Mouse (Mus musculus) kidney, adult 2 months (tissue): ENCODE data around the gene Gm11213. TPM values are rescaled to one million over a fixed set of nuclear protein-coding genes. Genes with fewer than 3 reads are reported as not detected.

Source experiments
- DNase-seq: peaks from one replicate; pipeline ENCODE4 v3.0.0; 2021
- H3K27ac ChIP-seq: fragments of 200-500 bp; 2 replicates; pipeline ENCODE4 v1.5.1; 2012; ENCODE audit warnings: low read depth, low read length, control low read depth, inconsistent platforms; ENCODE audit not compliant: insufficient read depth
- H3K27me3 ChIP-seq: fragments of 200-500 bp; replicated peaks from 2 replicates; pipeline ENCODE4 v1.6.1; 2012; ENCODE audit warnings: mild to moderate bottlenecking, moderate library complexity, low read length, inconsistent platforms; ENCODE audit not compliant: control insufficient read depth, insufficient read depth
- H3K36me3 ChIP-seq: fragments of 200-500 bp; 2 replicates; pipeline ENCODE4 v1.6.1; 2012; ENCODE audit warnings: mild to moderate bottlenecking, moderate library complexity, low read length, inconsistent platforms; ENCODE audit not compliant: control insufficient read depth, insufficient read depth
- H3K4me1 ChIP-seq: fragments of 200-500 bp; 2 replicates; pipeline ENCODE4 v1.6.1; 2011; ENCODE audit warnings: low read length; ENCODE audit not compliant: control insufficient read depth, insufficient read depth
- H3K4me3 ChIP-seq: fragments of 200-500 bp; 2 replicates; pipeline ENCODE4 v1.5.1; 2011; ENCODE audit warnings: mild to moderate bottlenecking, low read depth, low read length, control low read depth; ENCODE audit not compliant: insufficient read depth
- CTCF ChIP-seq: fragments of 200-500 bp; conservative IDR thresholded peaks from 2 replicates; pipeline ENCODE4 v1.5.1; 2011; ENCODE audit warnings: low read depth, mild to moderate bottlenecking, control low read depth, low read length, moderate library complexity, mixed read lengths; ENCODE audit not compliant: insufficient read depth, insufficient read length
- POLR2A ChIP-seq: fragments of 200-500 bp; IDR thresholded peaks from one replicate; pipeline ENCODE4 v1.6.1; 2011; ENCODE audit warnings: low read depth, low read length, control low read depth
- WGBS: fragments of 180-500 bp; shearing (Covaris S2); methylation state at CpG from one replicate; pipeline ENCODE4 v1.1.7; 2018; 5-methylcytosine and 5-hydroxymethylcytosine counted together
- polyA plus RNA-seq: library from polyadenylated mRNA; depleted of rRNA; stranded (reverse); fragments of >200 nt; gene quantifications from 2 replicates; pipeline ENCODE4 v1.2.3, GENCODE M21; 2012; rRNA removed

Gene Gm11213
- polyA plus RNA-seq, 1 experiment, result not detected

GRCm38 (mm10) chr4:63547799-63548198 is 57.3 kb downstream of the Gm11213 start:
- DNase-seq, result peak; percentile 53
- peaks cover 16% of the 10 kb centered on the region; the same call in 1 of the 2 replicates for H3K36me3 ChIP-seq
- WGBS, result 18% methylated on average over 1 of the region's 1 CpGs
- no peak for TF ChIP-seq POLR2A
- no peak for TF ChIP-seq CTCF
- H3K27me3 ChIP-seq, result no peaks in the 10 kb centered on the region
- no peak overlapping the region for H3K27ac ChIP-seq
- peaks cover 13% of the 10 kb centered on the region; the same call in 1 of the 2 replicates for H3K4me1 ChIP-seq
- no peak overlapping the region for H3K4me3 ChIP-seq

Other genes with a start within 250 kb of the Gm11213 start
- 0.14 and 0.38 TPM in 2 replicates for gene Orm3, start 249.1 kb downstream of the Gm11213 start, polyA plus RNA-seq
- 0.16 TPM in 1 of 2 replicates, not detected in the other for gene Orm2, start 242.8 kb downstream of the Gm11213 start, polyA plus RNA-seq
- 2.2 and 5.8 TPM in 2 replicates for gene Akna, start 201.9 kb downstream of the Gm11213 start, polyA plus RNA-seq
- 20.3 and 22.7 TPM in 2 replicates for gene Whrn, start 109.3 kb downstream of the Gm11213 start, polyA plus RNA-seq
- gene Atp6v1g1, start 60.5 kb downstream of the Gm11213 start, polyA plus RNA-seq, result 76.1 and 117 TPM in 2 replicates
- gene Tmem268, start 46.5 kb downstream of the Gm11213 start, polyA plus RNA-seq, result 9.1 and 10.1 TPM in 2 replicates
- not detected in 2 replicates for gene Tex48, start 17.2 kb upstream of the Gm11213 start, polyA plus RNA-seq
- gene Gm11214, start 58.1 kb upstream of the Gm11213 start, polyA plus RNA-seq, result not detected in 2 replicates
- 0.55 and 0.96 TPM in 2 replicates for gene Tnfsf15, start 139.9 kb upstream of the Gm11213 start, polyA plus RNA-seq